Mouse (Mus musculus): ENCODE results near the gene Synj2.

The Synj2 gene

GRCm38 (mm10) chr17:5941230-5942043 lies at the start of gene Synj2:
Gene Synj2 (plus strand): TSS chr17:5941280.
- DNase-seq (ENCODE audit: low spot score) = peak; percentile 73

DNA sequence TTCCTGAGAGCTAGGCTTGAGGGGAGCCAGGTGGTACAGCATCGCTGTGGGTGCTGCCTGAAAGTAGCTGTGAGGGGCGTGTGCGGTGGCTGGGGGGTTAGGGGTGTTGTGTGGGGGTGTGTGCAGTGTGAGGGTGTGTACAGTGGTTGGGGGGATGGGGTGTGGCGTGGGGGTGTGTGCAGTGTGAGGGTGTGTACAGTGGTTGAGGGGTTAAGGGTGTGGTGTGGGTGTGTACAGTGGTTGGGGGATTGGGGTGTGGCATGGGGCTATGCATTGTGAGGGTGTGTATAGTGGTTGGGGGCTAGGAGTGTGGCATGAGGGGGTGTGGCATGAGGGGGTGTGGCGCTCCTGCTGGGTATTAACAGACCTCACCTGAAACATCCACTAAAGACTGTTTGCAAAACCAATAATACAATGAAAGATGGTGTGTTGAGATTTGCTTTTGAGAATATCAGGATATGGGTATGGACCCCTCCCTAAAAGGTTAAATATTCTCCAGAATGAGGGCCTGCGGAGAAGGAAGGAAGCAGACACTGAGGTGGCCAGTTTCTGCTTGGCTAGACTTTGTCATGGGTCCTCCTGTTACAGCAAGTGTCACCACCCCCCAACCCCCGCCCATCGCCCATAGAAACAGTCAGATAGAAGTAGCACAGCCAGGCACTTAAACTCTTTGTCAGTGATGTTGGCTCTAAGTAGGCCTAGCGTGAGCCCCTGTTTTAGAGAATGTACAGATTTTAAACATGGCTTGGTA lies 49.0 kb upstream of the Synj2 start:
- DNase-seq (ENCODE audit: low spot score) = peak; percentile 76

- DNase-seq (ENCODE audit: low spot score) = peak; percentile 90
Measured at GRCm38 (mm10) chr17:5893092-5893491, 48.0 kb upstream of the Synj2 start.

DNA sequence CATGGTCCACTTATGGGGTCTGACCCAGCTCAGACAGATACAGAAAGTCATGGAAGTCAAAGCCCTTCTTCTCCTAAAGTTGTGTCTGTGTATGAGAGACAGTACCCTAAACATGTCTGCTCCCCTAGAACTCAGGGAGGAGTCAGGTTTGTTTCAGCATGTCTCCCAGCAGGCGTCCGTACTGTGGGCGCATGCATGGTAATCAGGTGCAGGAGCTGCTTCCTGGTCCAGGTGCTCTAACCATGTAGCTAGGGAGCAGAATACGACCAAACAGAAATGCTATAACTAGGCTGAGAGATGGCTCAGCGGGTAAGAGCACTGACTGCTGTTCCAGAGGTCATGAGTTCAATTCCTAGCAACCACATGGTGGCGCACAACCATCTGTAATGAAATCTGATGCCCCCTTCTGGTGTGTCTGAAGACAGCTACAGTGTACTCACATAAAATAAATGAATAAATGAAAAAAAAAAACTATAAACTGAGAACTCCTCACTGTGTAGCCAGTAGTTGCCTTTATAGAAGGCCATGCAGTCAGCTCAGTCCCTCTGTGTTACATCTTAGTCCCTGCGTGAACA lies 47.4 kb upstream of the Synj2 start:
- no peak for DNase-seq (ENCODE audit: low spot score)

- DNase-seq (ENCODE audit: low spot score) = no peak
Measured at GRCm38 (mm10) chr17:5896066-5896465, 45.0 kb upstream of the Synj2 start.

GRCm38 (mm10) chr17:5896607-5897006 lies 44.5 kb upstream of the Synj2 start:
- DNase-seq (ENCODE audit: low spot score) = no peak

- no peak for DNase-seq (ENCODE audit: low spot score)
Measured at GRCm38 (mm10) chr17:5897326-5898200, 43.5 kb upstream of the Synj2 start.

DNA sequence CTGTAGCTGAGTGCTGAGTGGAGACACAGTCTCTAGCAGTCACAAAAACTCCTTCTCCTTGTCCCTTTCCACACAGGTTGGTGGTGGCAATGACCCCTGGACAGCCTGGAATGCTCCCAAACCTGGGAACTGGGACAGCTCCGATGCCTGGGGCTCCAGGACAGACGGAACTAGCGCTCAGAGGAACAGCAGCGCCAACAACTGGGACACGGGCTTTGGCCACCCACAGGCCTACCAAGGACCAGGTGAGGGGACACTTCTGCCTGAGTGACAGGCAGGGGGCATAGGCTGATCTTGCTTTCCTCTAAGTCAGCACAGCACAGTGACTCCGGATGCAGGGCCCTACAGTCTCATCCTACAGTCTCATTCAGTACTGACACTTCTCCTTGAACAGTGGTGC lies 41.8 kb upstream of the Synj2 start:
- no peak for DNase-seq (ENCODE audit: low spot score)

DNA sequence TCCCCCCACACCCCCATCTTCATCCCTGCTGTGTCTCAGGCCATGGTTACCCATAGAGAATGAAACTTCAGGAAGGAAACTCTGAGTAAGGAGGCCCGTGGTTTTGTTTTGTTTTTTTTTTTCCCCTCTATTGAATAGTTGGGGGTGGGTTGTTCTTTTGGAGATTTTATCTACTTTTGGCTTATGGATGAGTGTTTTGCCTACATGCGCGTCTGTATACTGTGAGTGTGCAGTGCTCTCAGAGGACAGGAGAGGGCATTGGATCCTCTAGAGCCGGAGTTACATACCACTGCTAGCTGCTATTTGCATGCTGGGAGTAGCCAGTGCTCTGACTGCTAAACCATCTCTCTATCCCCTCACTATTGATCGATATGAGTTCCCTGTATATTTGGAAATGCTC lies 39.7 kb upstream of the Synj2 start:
- DNase-seq (ENCODE audit: low spot score) = no peak

GRCm38 (mm10) chr17:5903630-5904301 lies 37.3 kb upstream of the Synj2 start:
- DNase-seq (ENCODE audit: low spot score) = peak; percentile 82

DNA sequence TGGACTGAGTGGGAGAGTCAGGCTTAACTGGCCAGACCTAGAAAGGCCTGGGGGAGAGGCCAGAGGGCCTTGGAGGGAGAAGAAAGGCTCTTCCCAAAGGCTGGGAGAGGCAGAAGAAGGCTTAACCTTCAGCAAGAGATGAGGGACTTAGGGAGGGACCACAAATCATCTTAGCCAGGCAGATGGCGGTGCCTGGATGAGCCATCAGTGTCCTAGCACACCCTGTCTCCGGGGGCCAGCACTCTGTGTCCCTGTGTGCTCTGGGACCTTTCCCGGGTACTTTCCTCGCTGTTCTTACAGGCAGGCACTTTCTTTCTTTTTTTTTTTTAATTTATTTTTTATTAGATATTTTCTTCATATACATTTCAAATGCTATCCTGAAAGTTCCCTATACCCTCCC lies 31.4 kb upstream of the Synj2 start:
- DNase-seq (ENCODE audit: low spot score) = no peak

- no peak for DNase-seq (ENCODE audit: low spot score)
Measured at GRCm38 (mm10) chr17:5911591-5911990, 29.5 kb upstream of the Synj2 start.

DNA sequence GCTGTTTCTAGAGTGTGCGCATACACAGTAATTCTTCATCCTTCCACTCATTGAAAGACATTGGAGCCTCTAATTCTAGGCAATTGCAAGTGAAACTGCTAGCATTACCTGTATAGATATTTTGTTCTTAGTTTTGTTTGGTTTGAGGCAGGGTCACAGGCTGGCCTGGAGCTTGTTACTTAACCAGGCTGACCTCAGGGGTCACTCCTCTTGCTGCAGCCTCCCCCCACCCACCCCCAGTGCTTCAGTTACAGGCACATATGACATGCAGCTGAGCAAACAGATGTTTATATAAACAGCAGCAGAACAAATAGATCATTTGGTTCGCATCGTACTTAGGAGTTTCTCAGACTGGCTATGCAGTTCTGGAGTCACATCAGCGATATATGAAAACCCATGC lies 28.3 kb upstream of the Synj2 start:
- DNase-seq (ENCODE audit: low spot score) = peak; percentile 69

GRCm38 (mm10) chr17:5914217-5914616 lies 26.9 kb upstream of the Synj2 start:
- no peak for DNase-seq (ENCODE audit: low spot score)

DNA sequence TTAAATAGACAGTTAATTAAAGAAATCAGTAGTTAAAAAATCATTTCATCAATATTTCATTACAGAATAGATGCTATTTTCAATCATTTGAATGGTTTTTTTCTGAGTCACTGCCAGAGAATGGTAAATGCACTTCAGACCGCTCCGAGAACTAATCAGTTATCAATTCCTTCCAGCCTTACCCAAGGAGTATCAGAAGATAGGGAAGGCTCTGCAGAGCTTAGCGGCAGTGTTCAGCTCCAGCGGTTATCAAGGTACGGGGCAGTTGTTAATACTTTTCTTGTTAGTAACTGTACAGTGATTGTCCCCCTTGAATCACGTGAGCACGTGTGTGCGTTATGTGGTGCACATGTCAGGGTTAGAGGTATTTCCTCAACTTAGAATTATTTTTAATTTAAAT lies 19.1 kb upstream of the Synj2 start:
- no peak for DNase-seq (ENCODE audit: low spot score)

GRCm38 (mm10) chr17:5923281-5923680 lies 17.8 kb upstream of the Synj2 start:
- no peak for DNase-seq (ENCODE audit: low spot score)

GRCm38 (mm10) chr17:5924238-5924637 lies 16.8 kb upstream of the Synj2 start:
- no peak for DNase-seq (ENCODE audit: low spot score)

GRCm38 (mm10) chr17:5926710-5927109 lies 14.4 kb upstream of the Synj2 start:
- DNase-seq (ENCODE audit: low spot score) = peak; percentile 88

- DNase-seq (ENCODE audit: low spot score) = no peak
Measured at GRCm38 (mm10) chr17:5929031-5929430, 12.0 kb upstream of the Synj2 start.

DNA sequence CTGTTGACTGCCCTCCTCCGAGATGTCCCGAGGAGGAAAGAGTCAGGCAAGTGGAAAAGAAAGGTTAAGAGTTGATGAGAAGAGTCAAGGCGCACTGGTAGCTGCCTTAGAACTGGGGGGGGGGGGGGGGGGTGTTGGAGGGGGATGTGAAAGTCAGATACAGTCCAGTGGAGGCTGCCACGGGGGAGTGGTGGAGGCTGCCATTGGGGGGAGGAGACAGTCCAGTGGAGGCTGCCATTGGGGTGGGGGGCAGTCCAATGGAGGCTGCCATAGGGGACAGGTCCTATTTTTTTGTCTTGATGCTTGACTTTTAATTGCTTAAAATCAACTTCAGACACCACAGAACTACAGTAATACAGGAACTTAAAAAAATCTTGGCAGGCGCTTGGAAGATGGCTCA lies 8.9 kb upstream of the Synj2 start:
- DNase-seq (ENCODE audit: low spot score) = no peak

- peak; percentile 95 for DNase-seq (ENCODE audit: low spot score)
Measured at GRCm38 (mm10) chr17:5934554-5935324, 6.3 kb upstream of the Synj2 start.
